Mouse (Mus musculus): ENCODE measurements at regions not wholly inside any gene's neighbourhood (a gene's known extent, or its start where the extent isn't known, plus 50 kb on each side); places are given as distances from the start of the nearest gene placed in this dataset.

DNA sequence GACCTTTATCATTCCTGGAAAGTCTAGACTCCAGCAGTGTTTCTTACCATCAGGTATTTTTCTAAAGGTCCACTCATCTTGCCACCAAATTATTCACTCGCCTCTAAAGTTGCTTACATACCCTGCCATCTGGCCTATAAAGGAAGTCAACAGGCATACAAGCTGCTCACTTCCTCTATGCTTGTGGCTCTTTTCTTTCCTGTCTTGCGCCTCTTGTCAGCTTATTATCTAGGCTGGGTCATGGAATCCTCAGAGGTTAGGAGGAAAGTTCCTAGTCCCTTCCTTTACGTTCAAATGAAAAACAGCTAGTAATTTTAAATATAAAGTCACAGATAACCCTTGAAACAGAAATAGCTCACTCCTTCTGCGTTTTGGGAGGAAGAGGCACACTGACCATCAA, 97.9 kb downstream of the Lipi start:
- DNase-seq: no peak

DNA sequence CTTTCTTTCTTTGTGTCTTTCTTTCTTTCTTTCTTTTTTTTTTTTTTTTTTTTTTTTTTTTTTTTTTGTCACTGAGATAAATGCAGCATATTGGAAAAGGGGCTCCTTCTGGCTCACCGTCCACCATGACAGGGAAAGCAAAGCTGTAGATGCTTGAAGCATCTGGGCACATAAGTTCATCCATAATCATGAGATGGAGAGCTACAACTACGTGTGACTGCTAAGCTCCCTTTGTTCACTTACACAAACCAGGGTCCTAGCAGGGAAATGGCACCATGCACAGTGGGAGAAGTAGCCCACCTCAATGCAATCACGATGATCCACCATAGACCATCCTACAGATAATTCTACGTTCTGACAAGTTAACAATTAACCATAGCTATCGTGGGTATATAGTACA, 102.0 kb downstream of the Lipi start:
- DNase-seq: no peak

DNA sequence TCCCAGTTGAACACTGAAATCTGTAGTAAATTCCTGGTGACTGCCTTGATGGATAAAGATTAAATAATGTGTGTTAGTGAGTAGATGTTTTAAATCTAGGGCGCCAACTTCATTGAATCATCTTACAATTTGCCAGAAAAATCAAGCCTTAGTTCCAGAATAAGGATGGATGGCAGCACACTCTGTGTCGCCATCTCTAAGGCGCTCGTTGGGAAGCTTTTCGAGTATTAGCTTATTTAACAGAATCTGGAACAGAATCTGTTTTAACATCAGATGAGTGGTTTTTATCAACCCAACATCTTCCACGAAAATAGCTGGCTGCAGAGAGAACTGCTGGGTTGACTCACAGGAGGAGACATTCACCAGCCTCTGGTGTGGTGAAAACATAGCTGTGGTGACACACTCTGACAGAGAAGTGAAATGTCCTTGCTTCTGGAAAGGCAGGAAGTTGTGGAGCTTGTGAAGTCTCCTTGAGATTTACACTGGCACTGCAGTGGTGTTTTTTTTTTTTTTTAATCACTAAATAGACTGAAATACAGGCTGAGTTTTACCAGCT, 120.4 kb downstream of the Lipi start:
- DNase-seq: no peak

DNA sequence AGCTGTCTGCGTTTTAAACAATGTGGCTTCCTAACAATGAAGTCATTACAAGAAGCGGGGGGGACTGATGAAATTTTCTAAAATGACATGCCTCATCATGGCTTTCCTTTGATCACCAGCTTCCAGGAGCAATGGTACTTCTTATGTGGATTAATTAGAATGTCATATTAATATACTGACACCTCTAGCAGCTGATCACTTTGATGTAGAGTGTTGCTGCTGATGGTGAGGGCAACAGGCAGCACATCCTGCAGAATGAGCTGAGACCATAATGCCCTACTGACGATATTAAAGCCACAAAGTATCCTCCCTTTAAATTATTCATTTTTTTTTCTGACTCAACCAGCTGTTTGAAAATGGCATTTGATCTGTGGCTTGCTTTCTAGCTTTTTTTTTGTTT, 123.7 kb downstream of the Lipi start:
- no peak for DNase-seq

DNA sequence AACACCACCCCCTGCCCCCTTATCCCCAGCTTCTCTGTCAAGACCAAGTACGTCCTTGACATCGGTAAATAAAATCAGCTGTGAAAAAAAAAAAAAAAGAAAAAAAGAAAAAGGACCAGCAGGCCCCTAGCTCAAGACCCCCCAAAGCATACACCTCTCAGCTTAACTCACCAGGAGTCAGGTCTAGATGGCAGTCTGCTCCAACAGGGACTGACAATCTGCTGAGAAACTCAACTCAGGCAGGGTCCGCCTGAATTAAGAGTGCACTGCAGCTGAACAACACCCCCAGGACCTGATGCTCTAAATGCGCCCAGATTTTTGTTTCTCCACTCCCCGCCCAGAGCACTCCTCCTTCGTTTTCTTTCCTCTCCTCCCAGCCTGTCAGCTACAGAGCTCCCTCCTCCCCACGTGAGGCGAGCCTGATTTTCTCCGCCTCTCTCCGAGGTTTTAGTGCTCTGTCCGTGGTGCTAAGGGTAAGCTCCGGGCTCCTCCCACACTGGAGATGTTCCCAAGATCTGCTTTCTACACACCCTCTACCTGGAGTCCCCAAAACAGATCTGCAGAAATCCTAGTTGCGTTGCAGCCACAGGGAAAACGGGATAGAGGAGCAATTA, 138.9 kb downstream of the Lipi start:
- DNase-seq: no peak

DNA sequence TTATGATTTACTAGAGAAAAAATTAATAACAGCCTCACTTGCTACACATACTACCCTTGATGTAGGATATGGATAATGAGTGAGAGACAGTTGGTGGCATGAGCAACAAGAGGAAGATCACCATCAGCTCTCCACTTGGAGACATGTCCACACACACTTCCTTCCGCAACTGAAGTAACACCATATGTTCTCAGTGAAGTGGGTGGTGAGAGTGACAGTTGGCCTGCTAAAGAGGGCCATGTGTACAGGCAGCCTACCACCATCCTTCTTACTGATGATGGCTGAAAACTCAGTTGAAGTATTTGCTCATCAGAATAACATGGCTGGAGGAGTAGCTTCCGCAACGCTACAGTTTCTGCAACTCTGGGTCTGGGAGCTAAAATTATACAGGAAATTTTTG, 146.6 kb downstream of the Lipi start:
- no peak for DNase-seq

DNA sequence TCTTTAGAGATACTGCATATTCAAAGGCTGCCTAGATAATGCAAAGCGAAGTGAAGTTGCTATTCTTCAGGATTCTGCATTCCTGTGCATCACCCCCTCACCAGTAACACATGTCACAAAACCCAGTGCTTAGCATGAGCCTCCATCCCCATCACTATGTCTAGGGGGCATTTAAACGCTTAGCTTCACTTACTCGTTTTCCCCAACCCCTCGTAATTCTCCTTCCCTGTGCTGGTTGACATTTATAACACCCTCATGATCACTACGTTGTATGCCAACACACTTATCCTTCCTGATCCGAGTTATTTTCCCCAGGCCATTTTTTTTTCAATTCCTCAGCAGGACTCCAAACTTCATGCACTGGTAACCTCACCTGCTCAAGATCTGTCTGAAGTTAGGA, 152.6 kb downstream of the Lipi start:
- no peak for DNase-seq

DNA sequence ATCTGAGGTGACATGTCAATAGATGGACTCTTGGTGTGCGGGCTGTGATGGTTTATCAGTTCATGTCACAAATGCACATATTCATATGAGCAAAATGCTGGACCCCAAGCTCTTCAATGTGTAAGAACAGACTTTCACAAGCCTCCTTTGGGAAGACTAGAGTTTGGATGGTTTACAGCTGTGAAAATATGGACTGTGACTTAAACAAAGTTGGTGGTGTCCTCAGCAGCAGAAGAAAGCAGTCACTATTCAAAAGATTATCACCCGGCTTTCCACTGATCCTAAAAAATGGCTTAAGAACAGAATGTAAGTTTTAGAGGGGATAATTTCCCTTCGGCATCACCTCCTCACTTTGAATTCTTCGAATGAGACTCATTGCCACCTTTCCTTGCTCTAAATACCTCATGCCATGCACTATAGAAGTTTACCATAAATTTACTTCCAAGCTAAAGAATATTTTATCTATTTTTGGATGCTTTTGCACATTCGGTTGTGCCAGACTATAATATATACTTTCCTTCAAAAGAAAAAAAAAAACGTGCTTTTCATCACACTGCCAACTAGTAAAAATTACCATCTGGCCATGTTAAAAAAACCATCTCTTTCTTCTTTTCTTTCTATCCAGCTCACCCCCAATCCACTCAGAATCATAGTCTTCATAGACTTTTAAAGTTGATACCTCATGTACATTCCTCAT, 201.2 kb downstream of the Lipi start:
- DNase-seq: no peak

DNA sequence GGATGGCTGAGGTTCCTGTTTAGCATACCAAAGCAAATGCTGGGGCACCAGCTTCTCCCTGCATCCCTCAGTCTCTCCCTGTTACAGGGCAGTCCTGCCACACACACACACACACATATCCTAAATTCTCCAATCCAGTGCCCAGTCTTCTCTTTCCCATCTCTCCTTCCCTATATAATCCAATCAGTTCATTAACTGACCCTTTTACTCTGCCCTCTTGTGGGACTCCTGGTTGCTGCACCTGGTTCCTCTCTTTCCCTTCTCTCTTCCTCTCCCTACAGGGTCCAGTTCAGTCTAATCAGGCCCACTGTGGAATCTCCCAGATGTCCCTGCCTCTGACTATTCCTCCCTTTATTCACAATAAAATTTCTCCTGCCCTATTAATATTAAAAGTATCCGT, 204.7 kb downstream of the Lipi start:
- no peak for DNase-seq

DNA sequence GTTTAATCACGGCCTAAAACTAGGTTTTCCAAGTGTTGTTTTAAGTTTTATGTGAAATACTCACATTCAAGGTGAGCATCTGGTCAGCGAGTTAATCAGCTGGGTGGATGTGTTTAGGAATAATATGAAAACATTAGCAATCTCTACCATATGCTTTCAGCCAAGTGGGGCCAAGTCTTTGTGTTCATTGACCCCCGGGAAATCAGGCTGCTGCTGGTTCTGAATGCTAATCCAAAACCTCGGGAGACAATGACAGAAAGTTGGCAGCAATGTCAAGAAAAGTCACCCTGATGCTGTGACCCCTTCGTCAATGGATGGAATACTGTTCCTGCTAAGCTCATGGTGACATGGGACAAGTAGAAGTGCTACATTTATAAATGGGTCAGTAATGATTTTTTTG, 216.2 kb downstream of the Lipi start:
- no peak for DNase-seq

DNA sequence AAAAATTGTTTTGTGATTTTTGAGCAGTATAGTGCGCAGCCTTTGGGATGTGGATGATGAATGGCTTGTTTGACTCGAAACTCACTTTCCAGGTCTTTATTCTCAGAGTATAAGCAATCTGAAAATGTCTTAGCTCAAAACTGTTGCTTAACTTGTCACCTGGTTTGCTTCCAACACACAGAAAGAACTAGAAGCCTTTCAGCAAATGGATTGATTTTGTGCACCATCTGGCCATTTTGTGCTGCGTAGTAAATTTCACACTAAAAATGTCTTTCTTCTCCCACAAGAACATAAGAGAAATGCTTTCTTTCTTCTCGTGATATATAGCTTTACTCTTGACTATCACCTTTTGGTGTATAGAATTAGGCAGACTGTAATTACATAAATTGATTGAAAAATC, 219.1 kb downstream of the Lipi start:
- DNase-seq: no peak

DNA sequence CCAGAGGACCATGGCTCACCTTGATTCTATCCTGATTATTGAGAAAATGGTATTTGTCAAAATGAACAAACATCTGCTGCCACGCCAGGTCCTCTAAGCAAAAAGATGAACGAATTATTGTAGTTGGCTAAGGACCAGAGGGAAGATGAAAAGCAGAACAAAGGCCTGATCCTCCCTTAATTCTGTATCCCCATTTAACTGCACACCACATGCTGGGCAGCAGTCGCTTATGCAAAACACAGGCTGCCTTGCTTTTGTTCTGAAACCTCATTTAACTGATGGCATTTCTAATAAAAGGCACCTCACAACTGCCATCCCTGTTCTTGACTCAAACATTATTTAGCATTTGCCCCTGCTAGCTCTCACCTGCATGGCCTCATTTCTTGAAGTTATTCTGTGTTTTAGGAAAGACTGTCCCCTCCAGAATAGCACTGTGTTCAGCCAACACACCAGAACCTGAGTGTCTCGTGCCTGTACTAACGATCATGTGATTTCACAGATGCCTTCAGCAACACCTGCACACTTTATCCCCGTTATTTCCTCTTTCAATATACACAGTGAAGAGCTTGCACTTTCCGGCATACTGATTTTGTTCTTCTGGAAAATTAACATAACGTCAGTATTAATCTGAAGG, 220.4 kb downstream of the Lipi start:
- no peak for DNase-seq

DNA sequence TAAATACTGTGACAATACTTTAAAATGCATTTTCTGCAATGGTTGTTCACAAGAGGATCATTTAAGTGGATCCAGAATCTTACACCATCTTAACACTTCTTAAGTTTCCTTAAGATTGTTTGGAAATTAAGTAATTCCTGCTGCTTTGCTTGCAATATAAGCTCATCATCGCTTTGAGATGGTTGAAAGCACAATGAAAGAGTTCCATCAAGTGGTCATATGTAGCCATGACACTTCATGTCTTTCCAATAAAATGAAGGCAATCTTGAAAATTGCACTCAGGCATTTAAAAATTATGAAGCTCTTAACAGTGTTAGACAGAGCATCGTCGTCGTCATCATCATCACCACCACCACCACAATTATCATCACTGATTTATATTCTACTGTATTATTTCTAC, 223.8 kb downstream of the Lipi start:
- no peak for DNase-seq

DNA sequence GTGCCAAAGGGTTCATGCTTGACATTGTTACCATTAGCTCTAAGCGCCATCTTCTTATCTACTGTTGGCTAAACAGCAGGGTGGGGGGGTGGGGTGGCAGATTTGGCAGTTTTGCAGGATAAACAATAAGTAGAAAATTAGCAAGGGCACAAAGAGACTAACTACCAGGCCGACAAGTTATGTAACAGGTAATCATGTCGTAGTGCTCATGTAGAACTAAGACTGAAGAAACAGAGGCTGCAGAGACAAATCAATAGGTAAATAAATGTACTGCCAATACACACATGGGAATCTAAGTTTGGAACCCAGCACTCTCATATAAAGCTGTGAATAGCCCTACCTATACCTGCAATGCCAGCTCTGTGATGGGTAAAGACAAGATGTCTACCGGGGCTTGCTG, 225.1 kb downstream of the Lipi start:
- no peak for DNase-seq

DNA sequence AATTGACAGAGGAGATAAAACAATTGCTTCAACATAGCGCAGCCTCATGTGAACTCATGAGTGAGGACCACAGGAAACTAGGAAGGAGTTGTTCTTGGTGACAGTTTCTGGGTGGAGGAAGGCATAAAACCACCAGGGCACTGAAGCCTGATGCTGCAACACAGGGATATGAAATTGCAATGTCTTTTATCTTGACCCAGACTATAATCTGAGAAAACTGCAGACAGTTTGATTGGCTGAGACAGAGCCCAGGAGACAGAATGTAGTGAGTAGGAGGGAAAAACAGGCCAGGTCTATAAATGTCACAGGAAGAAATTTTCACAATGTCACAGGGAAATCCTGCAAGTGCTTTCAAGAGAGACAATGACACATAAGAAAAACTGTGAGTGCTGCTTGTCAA, 232.5 kb downstream of the Lipi start:
- no peak for DNase-seq

DNA sequence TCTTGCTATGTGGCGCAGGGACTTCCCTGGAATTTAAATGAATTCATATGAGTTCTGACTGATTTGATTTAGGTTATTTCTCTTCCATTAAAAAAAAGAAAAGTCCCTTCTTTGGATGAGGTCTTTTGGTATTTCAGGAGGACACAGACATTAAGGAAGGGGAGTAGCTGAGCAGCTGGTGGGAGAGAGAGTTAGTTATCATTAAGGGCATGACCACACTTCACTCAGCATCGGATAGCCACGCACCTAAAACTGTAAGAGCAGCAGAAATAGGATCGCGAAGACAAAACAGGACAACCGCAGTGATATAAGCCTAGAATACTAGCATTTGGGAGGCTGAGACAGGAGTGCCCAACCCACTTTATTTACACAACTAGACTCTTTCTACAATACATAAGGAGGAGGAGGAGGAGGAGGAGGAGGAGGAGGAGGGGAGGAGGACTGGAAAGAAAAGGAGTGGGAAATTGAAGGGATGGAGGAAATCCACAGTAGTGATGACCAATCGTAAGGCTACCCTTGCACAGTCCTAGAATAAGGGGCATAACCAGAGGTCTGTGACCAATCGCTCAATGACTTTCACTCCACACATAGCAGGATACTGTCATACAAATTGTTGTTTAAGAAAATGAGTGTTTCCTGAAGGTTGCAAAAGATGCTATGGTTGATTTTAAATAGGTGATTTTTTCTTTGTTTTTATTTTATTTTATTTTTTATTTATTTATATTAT, 241.5 kb downstream of the Lipi start:
- no peak for DNase-seq

DNA sequence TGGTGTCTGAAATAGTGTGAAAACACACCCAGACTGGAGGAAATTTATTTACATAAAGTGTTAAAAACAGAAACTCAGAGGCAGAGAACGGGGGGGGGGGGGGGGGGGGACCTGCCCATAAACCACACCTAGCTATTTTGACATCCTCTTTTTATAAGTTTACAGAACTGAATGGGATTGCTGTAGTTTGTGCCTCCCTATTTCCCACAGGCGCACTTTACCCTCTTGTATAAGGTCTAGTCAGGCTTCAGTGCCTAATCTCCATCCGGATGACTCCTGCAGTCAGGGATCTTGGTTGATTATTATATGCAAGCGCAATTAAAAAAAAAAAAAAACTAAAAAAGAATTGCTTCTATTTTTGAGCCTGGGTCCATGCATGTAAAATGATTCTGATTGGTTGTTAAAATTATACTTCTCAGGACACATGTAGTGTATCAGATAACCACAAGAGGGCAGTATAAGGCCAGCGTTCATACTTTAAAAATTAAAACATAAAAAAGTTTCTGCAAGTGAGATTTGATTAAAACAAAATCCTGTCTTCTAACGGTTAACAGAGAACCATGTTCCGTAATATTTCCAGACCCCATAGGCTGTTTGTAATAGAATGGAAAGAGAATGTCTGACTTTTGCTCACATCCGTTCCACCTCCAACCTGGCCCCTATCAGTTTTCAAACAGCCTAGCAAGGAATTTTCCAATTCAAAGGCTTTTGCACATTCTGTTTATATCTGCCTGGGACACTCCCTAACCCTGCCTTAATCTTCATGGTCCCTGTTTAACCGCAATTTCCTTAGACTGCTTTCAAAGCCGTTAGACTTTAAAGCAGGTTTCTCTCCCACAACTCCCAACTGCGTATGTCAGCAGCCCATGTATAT, 242.6 kb downstream of the Lipi start:
- DNase-seq: peak in 1 of 2 experiments; percentile 3

DNA sequence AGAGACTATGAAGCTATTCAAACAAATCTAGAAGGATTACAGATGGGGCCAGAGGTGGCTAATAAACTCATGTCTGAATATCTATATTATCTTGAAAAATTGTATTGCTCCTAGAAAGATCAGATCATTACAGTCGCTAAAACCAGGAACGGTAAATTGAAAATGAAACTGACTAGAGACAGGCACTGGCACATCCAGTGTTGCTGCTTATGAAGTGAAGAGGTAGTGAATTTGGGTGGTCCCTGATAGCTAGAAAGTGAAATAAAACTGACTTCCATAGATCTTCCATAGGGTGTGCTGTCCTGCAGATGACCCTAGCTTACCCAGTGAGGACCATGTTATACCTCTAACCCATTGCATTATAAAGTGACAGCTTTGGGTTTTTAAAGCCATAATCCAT, 251.6 kb downstream of the Lipi start:
- no peak for DNase-seq

DNA sequence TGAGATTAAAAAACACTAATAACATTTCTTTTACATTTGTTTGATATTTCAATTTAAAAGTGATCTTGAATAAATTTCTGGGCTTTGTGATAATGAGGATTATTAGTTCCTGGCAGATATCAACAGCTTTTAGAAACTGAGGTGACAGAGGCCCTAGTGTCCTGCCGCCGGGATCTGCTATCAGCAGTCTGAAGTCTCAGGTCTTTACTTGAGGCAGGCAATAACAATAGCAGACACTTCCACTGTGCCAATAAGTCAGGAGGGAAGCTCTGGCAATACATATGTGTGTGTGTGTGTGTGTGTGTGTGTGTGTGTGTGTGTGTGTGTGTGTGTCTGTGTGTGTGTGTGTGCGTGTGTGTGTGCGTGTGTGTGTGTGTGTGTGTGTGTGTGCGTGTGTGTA, 252.1 kb downstream of the Lipi start:
- no peak for DNase-seq

DNA sequence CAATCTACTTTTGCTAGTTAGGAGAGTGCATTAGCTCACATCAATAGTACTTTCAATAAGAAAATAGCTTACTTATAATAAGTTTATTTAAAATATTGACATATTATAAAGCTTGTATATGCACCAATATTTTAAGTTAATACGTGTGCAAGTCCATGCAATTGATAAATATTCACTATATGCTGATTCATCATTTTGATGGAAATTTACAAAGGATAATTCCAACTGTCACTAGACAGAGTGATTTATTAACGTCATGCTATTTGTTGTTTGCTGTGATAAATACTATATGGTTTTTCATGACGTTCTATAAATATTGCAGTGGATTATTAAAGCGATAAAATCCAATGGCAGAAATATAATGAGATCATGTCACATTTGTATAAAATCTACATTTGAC, 253.0 kb downstream of the Lipi start:
- no peak for DNase-seq

DNA sequence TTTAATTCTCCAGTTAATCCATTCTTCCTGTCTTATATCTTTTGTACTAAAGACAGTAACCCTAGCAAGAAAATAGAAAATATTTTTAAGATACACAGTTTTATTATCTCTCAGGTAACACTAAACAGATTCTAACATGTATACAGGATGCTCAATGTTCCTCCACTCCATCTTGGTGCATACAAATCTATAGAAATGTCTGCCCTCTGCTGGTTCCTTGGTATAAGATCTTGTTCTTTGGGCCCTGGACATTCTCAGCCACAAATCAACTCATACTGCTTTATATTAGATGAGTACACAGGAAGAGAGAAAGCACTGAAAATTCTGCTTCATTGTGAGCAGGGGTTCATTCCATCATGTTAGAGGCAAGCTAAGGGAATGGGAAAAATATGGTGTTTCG, 260.6 kb downstream of the Lipi start:
- DNase-seq: no peak

DNA sequence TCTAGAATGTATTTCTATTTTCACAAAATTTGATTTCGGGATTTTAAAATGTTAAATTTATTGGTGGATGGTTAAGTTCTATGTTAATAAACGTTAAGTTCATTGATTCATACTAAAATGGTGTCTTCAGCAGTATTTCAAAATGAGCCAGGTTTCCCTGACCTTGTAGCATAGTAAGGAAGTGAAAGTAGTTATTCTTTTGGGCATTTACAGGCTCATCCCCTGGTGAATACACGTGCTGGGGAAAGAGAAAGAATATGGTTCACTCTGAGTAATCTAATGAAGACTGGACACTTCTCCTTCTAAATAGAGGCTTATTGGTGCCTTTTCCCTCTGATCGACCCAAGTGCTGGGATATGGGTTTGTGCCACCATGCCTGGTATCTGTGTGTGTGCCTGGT, 281.1 kb downstream of the Lipi start:
- no peak for DNase-seq

All from heart, adult 18-20 months (tissue).